ENCODE assay signal across 8 mouse cellular contexts in genomic region chr1:134078802-134079476, GRCm38 (mm10). TPM values are rescaled to one million over a fixed set of nuclear protein-coding genes. Genes with fewer than 3 reads are reported as not detected.
DNase-seq lines count a peak whose midpoint lies in the region; ATAC-seq and TF ChIP-seq lines count a peak whose summit lies in the region.

Gene Btg2 (minus strand): TSS chr1:134079120.

- peaks cover 25% of the 10 kb centered on the region for H3K79me2 ChIP-seq in C2C12 (ENCODE audit: control insufficient read depth, insufficient read depth)

- peaks cover 3% of the 10 kb centered on the region for H3K79me3 ChIP-seq in C2C12 (ENCODE audit: low read depth)

- peaks cover 19% of the 10 kb centered on the region for H3K36me3 ChIP-seq in C2C12 (ENCODE audit: control insufficient read depth, insufficient read depth)
- peaks cover 47% of the 10 kb centered on the region for H3K36me3 ChIP-seq in erythroblast, embryonic 14.5 days (ENCODE audit: control insufficient read depth)
- H3K36me3 ChIP-seq in heart, embryonic 12.5 days, result peaks cover 26% of the 10 kb centered on the region
- H3K36me3 ChIP-seq in liver, embryonic 12.5 days, result peaks cover 38% of the 10 kb centered on the region
- H3K36me3 ChIP-seq in stomach, embryonic 15.5 days, result peaks cover 2% of the 10 kb centered on the region; the same call in 1 of the 2 replicates

- TF ChIP-seq POLR2A in brain, embryonic 14.5 days (IDR thresholded peaks at IDR 0.05; ENCODE audit: borderline replicate concordance, extremely low read depth, insufficient read depth, insufficient read length, poor library complexity, severe bottlenecking), result peak; percentile 93; the same call in 1 of the 2 replicates

- H3K4me3 ChIP-seq in C2C12 (ENCODE audit: insufficient read depth, poor library complexity, severe bottlenecking), result peak within 1 kb of the TSS; percentile 68
- peak within 1 kb of the TSS; percentile 67 for H3K4me3 ChIP-seq in erythroblast, embryonic 14.5 days (replicated peaks)
- peak within 1 kb of the TSS; percentile 83 for H3K4me3 ChIP-seq in heart, embryonic 12.5 days
- peak within 1 kb of the TSS; percentile 84 for H3K4me3 ChIP-seq in liver, embryonic 12.5 days
- H3K4me3 ChIP-seq in stomach, embryonic 15.5 days (replicated peaks), result peak within 1 kb of the TSS; percentile 78

- peaks cover 82% of the 10 kb centered on the region for H3K4me1 ChIP-seq in erythroblast, embryonic 14.5 days (ENCODE audit: control insufficient read depth)
- peaks cover 69% of the 10 kb centered on the region for H3K4me1 ChIP-seq in heart, embryonic 12.5 days (replicated peaks)
- peaks cover 84% of the 10 kb centered on the region for H3K4me1 ChIP-seq in liver, embryonic 12.5 days
- H3K4me1 ChIP-seq in stomach, embryonic 15.5 days, result peaks cover 29% of the 10 kb centered on the region

- no peaks in the 10 kb centered on the region for H3K27me3 ChIP-seq in C2C12 (ENCODE audit: control insufficient read depth, insufficient read depth, insufficient read length)
- H3K27me3 ChIP-seq in erythroblast, embryonic 14.5 days (ENCODE audit: control insufficient read depth), result no peaks in the 10 kb centered on the region
- no peaks in the 10 kb centered on the region for H3K27me3 ChIP-seq in heart, embryonic 12.5 days (replicated peaks)
- H3K27me3 ChIP-seq in liver, embryonic 12.5 days (replicated peaks), result no peaks in the 10 kb centered on the region
- H3K27me3 ChIP-seq in stomach, embryonic 15.5 days (replicated peaks), result no peaks in the 10 kb centered on the region

- peak within 1 kb of the TSS; percentile 82 for H3K4me2 ChIP-seq in heart, embryonic 12.5 days
- H3K4me2 ChIP-seq in liver, embryonic 12.5 days, result peak within 1 kb of the TSS; percentile 73
- peak within 1 kb of the TSS; percentile 71 for H3K4me2 ChIP-seq in stomach, embryonic 15.5 days

- H3ac ChIP-seq in C2C12 (ENCODE audit: control insufficient read depth, insufficient read length, low read depth), result peak within 1 kb of the TSS; percentile 69

- no peaks in the 10 kb centered on the region for H3K9me3 ChIP-seq in erythroblast, embryonic 14.5 days (ENCODE audit: control insufficient read depth, low read length)
- no peaks in the 10 kb centered on the region for H3K9me3 ChIP-seq in heart, embryonic 12.5 days (replicated peaks)
- H3K9me3 ChIP-seq in liver, embryonic 12.5 days (replicated peaks), result no peaks in the 10 kb centered on the region
- H3K9me3 ChIP-seq in stomach, embryonic 15.5 days, result no peaks in the 10 kb centered on the region

- DNase-seq in brain, embryonic 14.5 days (ENCODE audit: low read depth), result peak; percentile 98
- peak; percentile 99 for DNase-seq in kidney, postnatal 10 days
- peak; percentile 95 to 96 for DNase-seq in natural killer cell, adult 2 months (ENCODE audit: low spot score in 2 of 2)

- H3K9ac ChIP-seq in heart, embryonic 12.5 days, result peak within 1 kb of the TSS; percentile 89
- peak within 1 kb of the TSS; percentile 96 for H3K9ac ChIP-seq in liver, embryonic 12.5 days
- peak within 1 kb of the TSS; percentile 76 for H3K9ac ChIP-seq in stomach, embryonic 15.5 days

- TF ChIP-seq CTCF in C2C12 (IDR thresholded peaks at IDR 0.05; ENCODE audit: control insufficient read depth, insufficient read depth, insufficient read length), result no peak
- no peak for TF ChIP-seq CTCF in brain, embryonic 14.5 days (IDR thresholded peaks at IDR 0.05; ENCODE audit: borderline replicate concordance, extremely low read depth, insufficient read depth, insufficient read length)

- ATAC-seq in heart, embryonic 12.5 days (ENCODE audit: insufficient number of reproducible peaks, low FRiP score), result peak; percentile 94
- ATAC-seq in liver, embryonic 12.5 days, result peak; percentile 87
- ATAC-seq in stomach, embryonic 15.5 days (ENCODE audit: insufficient read depth, low FRiP score, low read depth), result peak; percentile 95

- WGBS in heart, embryonic 12.5 days, result under 1% methylated on average over 62 of the region's 62 CpGs
- under 1% methylated on average over 61 of the region's 62 CpGs for WGBS in liver, embryonic 12.5 days (ENCODE audit: insufficient replicate concordance)
- WGBS in stomach, embryonic 15.5 days, result under 1% methylated on average over 62 of the region's 62 CpGs

- peak within 1 kb of the TSS; percentile 89 for H3K27ac ChIP-seq in heart, embryonic 12.5 days (ENCODE audit: poor library complexity, severe bottlenecking)
- peak within 1 kb of the TSS; percentile 99 for H3K27ac ChIP-seq in liver, embryonic 12.5 days
- peak within 1 kb of the TSS; percentile 88 for H3K27ac ChIP-seq in stomach, embryonic 15.5 days

TF ChIP-seq in C2C12, 6 proteins besides CTCF, POLR2A, EP300 and RAD21:
- TF ChIP-seq USF1 (IDR thresholded peaks at IDR 0.05; ENCODE audit: low read depth) (no peak), CEBPB (IDR thresholded peaks at IDR 0.05; ENCODE audit: low read depth) (no peak), MYOG (IDR thresholded peaks at IDR 0.05; ENCODE audit: control insufficient read depth, extremely low read depth, insufficient read length) (no peak), FOSL1 (IDR thresholded peaks at IDR 0.05; ENCODE audit: insufficient read depth, low read length, poor library complexity, severe bottlenecking) (no peak), MAX (IDR thresholded peaks at IDR 0.05) (peak; percentile 53)
TF ChIP-seq in C2C12: peak in this region for 1.

RNA-seq across cellular contexts. Expression of gene Btg2, which starts in this region (rescaled TPM):
- 10.2 TPM for polyA plus RNA-seq in C2C12 (2012; fragmentation: generic; extraction: Trizol)
- polyA plus RNA-seq in brain, embryonic 14.5 days (2012; rRNA removed), result 31.8 and 58.3 TPM in 2 replicates
- polyA plus RNA-seq in erythroblast, embryonic 14.5 days (2012), result 13.2 and 14.8 TPM in 2 replicates
- 37.8 and 40.4 TPM in 2 replicates for polyA plus RNA-seq in heart, embryonic 12.5 days (2016; fragmentation: Nextera tagmentation; extraction: Ambion mirVana)
- 78.2 and 80.8 TPM in 2 replicates for polyA plus RNA-seq in liver, embryonic 12.5 days (2016; fragmentation: Nextera tagmentation; extraction: Ambion mirVana)
- 72.2 and 72.4 TPM in 2 replicates for polyA plus RNA-seq in stomach, embryonic 15.5 days (2015; fragmentation: Nextera tagmentation; extraction: Ambion mirVana)

Comparison
In these comparisons a context has a peak if more than half of its experiments do, and no peak if none do; other contexts are left out.
1. Peak in every context shown above with its lines: DNase-seq, ATAC-seq, H3K4me3 ChIP-seq and H3K27ac ChIP-seq.